24 mouse cellular contexts compared by ENCODE assay signal in the genomic region with DNA sequence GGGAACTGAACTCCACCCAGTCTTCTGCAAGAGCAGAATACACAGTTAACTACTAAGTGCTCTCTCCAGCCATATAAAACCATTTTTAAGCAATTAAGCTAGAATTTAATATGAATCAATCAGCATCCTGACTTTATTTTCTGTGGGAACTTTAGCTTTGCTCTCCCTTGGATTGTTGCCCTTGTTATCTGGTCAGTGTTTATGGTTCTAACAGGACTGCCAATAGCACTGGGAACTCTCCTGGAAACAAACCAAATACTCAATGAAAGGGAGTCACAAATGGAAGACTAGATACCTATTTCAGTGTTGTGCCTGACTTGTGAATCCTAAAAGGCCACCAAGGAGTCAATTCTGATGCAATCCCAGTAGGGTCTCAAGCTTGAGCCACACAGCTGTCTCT.
"Had no signal": no experiment of that assay in that cellular context is flagged by ENCODE, and none has a peak within 500 bp of the region (broad histone marks: within the 10 kb centered on the region; RNA-seq: fewer than 3 reads in every experiment).

No protein-coding gene starts in this region.

- H3K27ac ChIP-seq: heart, embryonic 10.5 days; hindbrain, embryonic 10.5 days; hindbrain, embryonic 12.5 days; hindbrain, embryonic 14.5 days; intestine, embryonic 15.5 days; layer of hippocampus, adult 2 months; left cerebral cortex, adult 2 months; limb, embryonic 10.5 days; limb, embryonic 12.5 days had no signal

- H3K4me2 ChIP-seq: heart, embryonic 12.5 days; hindbrain, embryonic 12.5 days; hindbrain, embryonic 14.5 days; intestine, embryonic 15.5 days; limb, embryonic 12.5 days had no signal

- H3K9ac ChIP-seq: heart, embryonic 12.5 days; hindbrain, embryonic 12.5 days; hindbrain, embryonic 14.5 days; intestine, embryonic 15.5 days; limb, embryonic 12.5 days had no signal

- H3K4me3 ChIP-seq: gastrocnemius, adult 2 months; heart, embryonic 10.5 days; heart, embryonic 12.5 days; hindbrain, embryonic 10.5 days; hindbrain, embryonic 12.5 days; intestine, embryonic 15.5 days; layer of hippocampus, adult 2 months; left cerebral cortex, adult 2 months; limb, embryonic 10.5 days; limb, embryonic 12.5 days had no signal

- H3K9me3 ChIP-seq: heart, embryonic 10.5 days; heart, embryonic 12.5 days; hindbrain, embryonic 10.5 days; hindbrain, embryonic 12.5 days; intestine, embryonic 15.5 days; limb, embryonic 10.5 days; limb, embryonic 12.5 days had no signal

- H3K4me1 ChIP-seq: heart, embryonic 12.5 days; hindbrain, embryonic 10.5 days; hindbrain, embryonic 12.5 days; intestine, embryonic 15.5 days; limb, embryonic 12.5 days had no signal

- ATAC-seq: forebrain, embryonic 16.5 days; hindbrain, embryonic 16.5 days; inflammation-experienced regulatory T-cells, adult 6 months; intestine, embryonic 15.5 days; intestine, postnatal 0 days had no signal

- H3K27me3 ChIP-seq: heart, embryonic 12.5 days; hindbrain, embryonic 12.5 days; intestine, embryonic 15.5 days; limb, embryonic 12.5 days had no signal

- DNase-seq: gastrocnemius, adult 2 months; gastrocnemius, postnatal 10 days; gastrocnemius, postnatal 25 days; heart, postnatal 10 days; heart, postnatal 4 days; kidney, adult 18-20 months; kidney, adult 8-10 months; kidney, postnatal 10 days; kidney, postnatal 25 days; kidney, postnatal 4 days had no signal

- H3K36me3 ChIP-seq: heart, embryonic 10.5 days; heart, embryonic 12.5 days; hindbrain, embryonic 10.5 days; hindbrain, embryonic 12.5 days; intestine, embryonic 15.5 days; limb, embryonic 10.5 days; limb, embryonic 12.5 days had no signal
